Mouse (Mus musculus): Measurements from ENCODE around the gene Sucnr1. TPM values are rescaled to one million over a fixed set of nuclear protein-coding genes. Genes with fewer than 3 reads are reported as not detected.
"Not testable (repeated sequence)": the region's sequence is repeated elsewhere in the genome, so short reads cannot be mapped to it uniquely, and the experiment has no call there.

The Sucnr1 gene
- polyA plus RNA-seq, 1 experiment from 2014 or later, result 0.12 TPM

DNA sequence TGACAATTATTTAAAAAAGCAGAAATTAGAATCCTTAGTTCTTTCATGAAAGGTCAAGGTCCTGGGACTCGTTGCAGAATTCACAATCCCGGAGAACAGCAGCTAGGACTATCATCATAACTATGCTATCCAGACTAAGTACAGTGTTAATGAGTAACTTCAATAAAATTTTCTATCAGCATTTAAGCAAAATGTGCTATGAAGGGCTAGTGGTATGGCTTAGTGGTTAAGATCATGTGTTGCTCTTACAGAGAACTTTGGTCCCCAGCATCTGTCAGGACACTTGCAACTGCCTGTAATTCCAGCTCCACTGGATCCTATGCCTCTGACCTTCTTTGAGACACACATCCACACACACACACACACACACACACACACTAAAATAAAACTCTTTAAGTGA, 15.8 kb downstream of the Sucnr1 start:
- Histone ChIP-seq H3K4me3 (ENCODE audit: control insufficient read depth in 1 of 2, insufficient read depth in 1 of 2, low read depth in 1 of 2, low read length in 2 of 2) (no peak overlapping the region), H3K9me3 (ENCODE audit: control insufficient read depth, low read length) (no peaks in the 10 kb centered on the region), H3K4me2 (ENCODE audit: low read length) (no peak overlapping the region), H3K27ac (replicated peaks in 1 of 2; ENCODE audit: control insufficient read depth in 1 of 2, insufficient read depth in 1 of 2, low read depth in 2 of 2, low read length in 2 of 2) (no peak overlapping the region), H3K4me1 (ENCODE audit: control insufficient read depth in 2 of 2, insufficient read depth in 2 of 2, low read length in 2 of 2) (no peaks in the 10 kb centered on the region), H3K9ac (ENCODE audit: low read length) (no peak overlapping the region), H3K27me3 (ENCODE audit: control insufficient read depth, insufficient read depth, low read length) (no peaks in the 10 kb centered on the region), H3K36me3 (ENCODE audit: control insufficient read depth, insufficient read depth, low read length) (no peaks in the 10 kb centered on the region)
- 89% methylated on average over 2 of the region's 2 CpGs for WGBS
- ATAC-seq (ENCODE audit: insufficient number of reproducible peaks, insufficient read depth, low FRiP score, low read depth), result no peak

- Histone ChIP-seq H3K9me3 (ENCODE audit: control insufficient read depth, low read length) (no peaks in the 10 kb centered on the region), H3K4me3 (ENCODE audit: control insufficient read depth in 1 of 2, insufficient read depth in 1 of 2, low read depth in 1 of 2, low read length in 2 of 2) (no peak overlapping the region), H3K4me1 (ENCODE audit: control insufficient read depth in 2 of 2, insufficient read depth in 2 of 2, low read length in 2 of 2) (no peaks in the 10 kb centered on the region), H3K9ac (ENCODE audit: low read length) (no peak overlapping the region), H3K36me3 (ENCODE audit: control insufficient read depth, insufficient read depth, low read length) (no peaks in the 10 kb centered on the region), H3K4me2 (ENCODE audit: low read length) (no peak overlapping the region), H3K27me3 (ENCODE audit: control insufficient read depth, insufficient read depth, low read length) (no peaks in the 10 kb centered on the region), H3K27ac (replicated peaks in 1 of 2; ENCODE audit: control insufficient read depth in 1 of 2, insufficient read depth in 1 of 2, low read depth in 2 of 2, low read length in 2 of 2) (no peak overlapping the region)
- WGBS, result 78% methylated on average over 1 of the region's 1 CpGs
- ATAC-seq (ENCODE audit: insufficient number of reproducible peaks, insufficient read depth, low FRiP score, low read depth), result no peak
Measured at GRCm38 (mm10) chr3:60098521-60098920, 16.9 kb downstream of the Sucnr1 start.

DNA sequence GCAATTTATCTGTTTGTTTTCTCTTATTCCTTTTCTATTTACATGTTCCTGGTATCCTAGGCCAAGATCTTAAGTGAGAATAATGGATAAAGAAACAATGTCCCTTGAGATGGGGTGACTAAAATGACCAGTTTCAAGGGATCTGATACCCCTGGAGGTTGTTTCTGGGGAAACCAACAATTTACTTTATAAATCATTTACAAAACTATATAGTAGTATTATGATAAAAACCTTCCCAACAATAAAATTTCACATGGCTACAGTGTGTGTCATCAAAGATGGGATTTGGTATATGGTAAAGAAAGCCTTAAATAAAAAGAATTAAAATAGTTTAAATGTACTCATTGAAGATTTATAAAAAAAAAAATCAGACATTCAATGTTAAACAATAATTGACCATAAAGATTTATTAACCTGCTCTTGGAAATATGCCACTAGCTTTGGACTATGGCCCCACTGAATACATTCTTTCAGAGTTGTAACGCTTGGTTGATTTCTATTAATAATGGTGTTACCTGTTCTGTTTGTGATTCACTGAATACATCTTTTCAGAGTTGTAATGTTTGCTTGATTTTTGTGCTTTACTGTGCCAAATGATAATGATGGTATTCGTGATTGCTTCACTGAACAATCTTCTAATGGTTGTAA, 22.9 kb downstream of the Sucnr1 start:
- Histone ChIP-seq H3K36me3 (ENCODE audit: control insufficient read depth, insufficient read depth, low read length) (no peaks in the 10 kb centered on the region), H3K9ac (ENCODE audit: low read length) (no peak overlapping the region), H3K27ac (replicated peaks in 1 of 2; ENCODE audit: control insufficient read depth in 1 of 2, insufficient read depth in 1 of 2, low read depth in 2 of 2, low read length in 2 of 2) (no peak overlapping the region), H3K9me3 (ENCODE audit: control insufficient read depth, low read length) (no peaks in the 10 kb centered on the region), H3K4me1 (ENCODE audit: control insufficient read depth in 2 of 2, insufficient read depth in 2 of 2, low read length in 2 of 2) (no peaks in the 10 kb centered on the region), H3K4me2 (ENCODE audit: low read length) (no peak overlapping the region), H3K4me3 (ENCODE audit: control insufficient read depth in 1 of 2, insufficient read depth in 1 of 2, low read depth in 1 of 2, low read length in 2 of 2) (no peak overlapping the region), H3K27me3 (ENCODE audit: control insufficient read depth, insufficient read depth, low read length) (no peaks in the 10 kb centered on the region)
- ATAC-seq (ENCODE audit: insufficient number of reproducible peaks, insufficient read depth, low FRiP score, low read depth), result no peak
- 81% methylated on average over 2 of the region's 2 CpGs for WGBS

DNA sequence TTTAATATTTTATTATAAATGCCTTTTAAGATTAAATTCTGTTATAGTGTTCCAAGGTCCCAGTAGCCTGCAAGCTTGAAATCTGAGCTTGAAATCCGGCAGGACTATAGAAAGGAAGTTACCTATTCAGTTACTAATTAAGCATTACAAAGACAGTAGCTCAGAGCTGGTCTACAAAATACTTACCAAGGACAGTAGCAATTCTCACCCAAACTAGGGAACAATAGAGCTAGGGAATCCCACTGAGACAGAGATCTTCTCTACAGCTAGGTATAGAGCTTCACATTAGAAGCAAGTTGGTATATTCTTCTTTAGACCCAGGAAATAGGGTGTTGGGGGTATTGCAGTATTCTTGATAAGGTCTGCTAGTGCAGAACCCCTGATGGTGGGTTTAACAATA, 24.8 kb downstream of the Sucnr1 start:
- not testable (repeated sequence) for H3K4me2 ChIP-seq (ENCODE audit: low read length); H3K9me3 ChIP-seq (ENCODE audit: control insufficient read depth, low read length); H3K27ac ChIP-seq (replicated peaks in 1 of 2; ENCODE audit: control insufficient read depth in 1 of 2, insufficient read depth in 1 of 2, low read depth in 2 of 2, low read length in 2 of 2); H3K4me3 ChIP-seq (ENCODE audit: control insufficient read depth in 1 of 2, insufficient read depth in 1 of 2, low read depth in 1 of 2, low read length in 2 of 2); H3K36me3 ChIP-seq (ENCODE audit: control insufficient read depth, insufficient read depth, low read length); H3K4me1 ChIP-seq (ENCODE audit: control insufficient read depth in 2 of 2, insufficient read depth in 2 of 2, low read length in 2 of 2); H3K9ac ChIP-seq (ENCODE audit: low read length); ATAC-seq (ENCODE audit: insufficient number of reproducible peaks, insufficient read depth, low FRiP score, low read depth); H3K27me3 ChIP-seq (ENCODE audit: control insufficient read depth, insufficient read depth, low read length)
- WGBS, result 63% methylated on average over 1 of the region's 1 CpGs

- no peaks in the 10 kb centered on the region for H3K36me3 ChIP-seq (ENCODE audit: control insufficient read depth, insufficient read depth, low read length)
- 68% methylated on average over 3 of the region's 3 CpGs for WGBS
Measured at GRCm38 (mm10) chr3:60107736-60108135, 26.1 kb downstream of the Sucnr1 start.

GRCm38 (mm10) chr3:60108815-60109214, 27.1 kb downstream of the Sucnr1 start:
- ATAC-seq (ENCODE audit: insufficient number of reproducible peaks, insufficient read depth, low FRiP score, low read depth), result no peak
- Histone ChIP-seq H3K4me2 (ENCODE audit: low read length) (no peak overlapping the region), H3K36me3 (ENCODE audit: control insufficient read depth, insufficient read depth, low read length) (no peaks in the 10 kb centered on the region), H3K9ac (ENCODE audit: low read length) (no peak overlapping the region), H3K4me1 (ENCODE audit: control insufficient read depth in 2 of 2, insufficient read depth in 2 of 2, low read length in 2 of 2) (no peaks in the 10 kb centered on the region), H3K4me3 (ENCODE audit: control insufficient read depth in 1 of 2, insufficient read depth in 1 of 2, low read depth in 1 of 2, low read length in 2 of 2) (no peak overlapping the region), H3K9me3 (ENCODE audit: control insufficient read depth, low read length) (no peaks in the 10 kb centered on the region), H3K27me3 (ENCODE audit: control insufficient read depth, insufficient read depth, low read length) (no peaks in the 10 kb centered on the region), H3K27ac (replicated peaks in 1 of 2; ENCODE audit: control insufficient read depth in 1 of 2, insufficient read depth in 1 of 2, low read depth in 2 of 2, low read length in 2 of 2) (no peak overlapping the region)

More at GRCm38 (mm10) chr3:60107736-60108135, 26.1 kb downstream of the Sucnr1 start:
- ATAC-seq (ENCODE audit: insufficient number of reproducible peaks, insufficient read depth, low FRiP score, low read depth), result no peak
- H3K4me2 ChIP-seq (ENCODE audit: low read length), result no peak overlapping the region
- no peaks in the 10 kb centered on the region for H3K4me1 ChIP-seq (ENCODE audit: control insufficient read depth in 2 of 2, insufficient read depth in 2 of 2, low read length in 2 of 2)
- no peak overlapping the region for H3K27ac ChIP-seq (replicated peaks in 1 of 2; ENCODE audit: control insufficient read depth in 1 of 2, insufficient read depth in 1 of 2, low read depth in 2 of 2, low read length in 2 of 2)
- H3K4me3 ChIP-seq (ENCODE audit: control insufficient read depth in 1 of 2, insufficient read depth in 1 of 2, low read depth in 1 of 2, low read length in 2 of 2), result no peak overlapping the region
- no peaks in the 10 kb centered on the region for H3K9me3 ChIP-seq (ENCODE audit: control insufficient read depth, low read length)
- H3K9ac ChIP-seq (ENCODE audit: low read length), result no peak overlapping the region
- H3K27me3 ChIP-seq (ENCODE audit: control insufficient read depth, insufficient read depth, low read length), result no peaks in the 10 kb centered on the region

GRCm38 (mm10) chr3:60111135-60111710, 29.6 kb downstream of the Sucnr1 start:
- H3K27me3 ChIP-seq (ENCODE audit: control insufficient read depth, insufficient read depth, low read length), result no peaks in the 10 kb centered on the region
- 81% methylated on average over 4 of the region's 4 CpGs for WGBS

More at GRCm38 (mm10) chr3:60111135-60111710, 29.6 kb downstream of the Sucnr1 start:
- Histone ChIP-seq H3K9me3 (ENCODE audit: control insufficient read depth, low read length) (no peaks in the 10 kb centered on the region), H3K4me1 (ENCODE audit: control insufficient read depth in 2 of 2, insufficient read depth in 2 of 2, low read length in 2 of 2) (no peaks in the 10 kb centered on the region), H3K27ac (replicated peaks in 1 of 2; ENCODE audit: control insufficient read depth in 1 of 2, insufficient read depth in 1 of 2, low read depth in 2 of 2, low read length in 2 of 2) (no peak overlapping the region), H3K36me3 (ENCODE audit: control insufficient read depth, insufficient read depth, low read length) (no peaks in the 10 kb centered on the region), H3K4me2 (ENCODE audit: low read length) (no peak overlapping the region), H3K4me3 (ENCODE audit: control insufficient read depth in 1 of 2, insufficient read depth in 1 of 2, low read depth in 1 of 2, low read length in 2 of 2) (no peak overlapping the region), H3K9ac (ENCODE audit: low read length) (no peak overlapping the region)
- no peak for ATAC-seq (ENCODE audit: insufficient number of reproducible peaks, insufficient read depth, low FRiP score, low read depth)

All from heart, embryonic 14.5 days (tissue).